Mouse (Mus musculus): ENCODE results near the gene Mien1. TPM values are rescaled to one million over a fixed set of nuclear protein-coding genes. Genes with fewer than 3 reads are reported as not detected.

The Mien1 gene
- 100 to 1,000 TPM; 104 to 110 TPM for total RNA-seq (2021)
- long read RNA-seq, experiment 1, transcript Mien1-201 (4 exons, 747 nt): major isoform, 41 of 51 reads
- long read RNA-seq, experiment 1, partial matches to known transcripts: 10 of 51 reads
- long read RNA-seq, experiment 1, other reads (novel, unspliced or antisense): 0 of 51 reads
- long read RNA-seq, experiment 2, transcript Mien1-201 (4 exons, 747 nt): major isoform, 57 of 71 reads
- long read RNA-seq, experiment 2, partial matches to known transcripts: 13 of 71 reads
- long read RNA-seq, experiment 2, other reads (novel, unspliced or antisense): 1 of 71 reads

DNA sequence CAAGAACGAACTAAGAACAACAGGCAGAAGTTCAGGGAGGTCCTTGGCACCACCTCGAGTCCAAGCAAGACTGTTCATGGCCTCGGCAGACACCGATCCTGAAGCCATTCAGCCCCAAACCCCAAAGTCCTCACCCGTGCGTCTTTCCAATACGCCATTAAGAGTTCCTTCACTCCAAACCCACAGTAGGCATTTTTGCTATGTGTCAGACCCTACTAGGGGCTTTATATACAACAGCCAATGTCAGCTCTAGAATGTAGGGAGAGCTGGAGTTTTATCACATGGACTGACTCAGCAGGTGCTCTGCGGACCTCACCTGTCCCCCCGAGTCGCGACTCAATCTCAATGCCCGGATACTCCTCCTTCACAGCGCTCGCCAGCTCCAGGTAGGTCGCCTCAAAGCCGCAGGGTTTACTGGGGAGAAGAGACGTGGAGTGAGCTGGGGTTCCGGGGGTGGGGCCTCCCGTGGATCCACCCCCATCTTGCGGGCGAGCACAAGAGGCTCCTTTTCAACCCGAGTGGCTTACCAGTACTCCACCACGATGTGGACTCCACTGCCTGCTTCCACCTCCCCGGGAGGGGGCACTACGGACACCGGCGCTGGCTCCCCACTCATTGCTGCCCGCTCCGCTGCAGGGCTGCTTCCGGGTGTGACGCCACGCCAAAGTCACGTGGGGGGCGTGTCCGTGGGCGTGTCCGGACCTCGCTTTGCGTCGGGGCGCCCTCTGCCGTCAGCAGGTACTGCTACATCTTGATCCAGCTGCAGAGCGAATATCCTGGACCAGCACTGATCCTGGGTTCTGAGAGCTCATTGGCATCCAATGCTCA lies at the start of gene Mien1:
Gene Mien1 (minus strand): TSS at position 661 of the 828 bp plus-strand sequence.
- peak; percentile 98 to 99 for DNase-seq (ENCODE audit: low spot score in 2 of 2)

DNA sequence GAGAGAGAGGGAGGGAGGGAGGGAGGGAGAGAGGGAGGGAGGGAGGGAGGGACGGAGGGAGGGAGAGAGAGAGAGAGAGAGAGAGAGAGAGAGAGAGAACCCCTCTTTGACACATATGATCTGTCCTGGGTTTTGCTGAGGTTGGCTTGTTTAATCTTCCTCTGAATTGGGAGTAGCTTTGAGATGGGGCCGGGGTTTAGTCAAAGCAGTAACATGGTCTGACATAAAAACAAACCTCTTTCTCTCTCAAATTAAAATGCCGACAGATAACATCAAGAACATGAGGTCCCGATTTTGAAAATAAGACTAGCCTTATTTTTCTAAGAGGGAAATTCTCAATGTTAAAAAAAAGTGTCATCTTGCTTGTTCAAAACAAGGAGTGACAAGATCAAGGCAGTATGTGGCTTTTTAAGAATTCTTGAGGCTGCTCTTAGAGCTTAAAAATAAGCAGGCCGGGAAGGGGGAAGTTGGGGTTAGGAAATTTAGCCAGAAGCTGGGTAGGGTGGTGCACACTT lies 48.8 kb upstream of the Mien1 start:
- no peak for DNase-seq (ENCODE audit: low spot score in 2 of 2)

DNA sequence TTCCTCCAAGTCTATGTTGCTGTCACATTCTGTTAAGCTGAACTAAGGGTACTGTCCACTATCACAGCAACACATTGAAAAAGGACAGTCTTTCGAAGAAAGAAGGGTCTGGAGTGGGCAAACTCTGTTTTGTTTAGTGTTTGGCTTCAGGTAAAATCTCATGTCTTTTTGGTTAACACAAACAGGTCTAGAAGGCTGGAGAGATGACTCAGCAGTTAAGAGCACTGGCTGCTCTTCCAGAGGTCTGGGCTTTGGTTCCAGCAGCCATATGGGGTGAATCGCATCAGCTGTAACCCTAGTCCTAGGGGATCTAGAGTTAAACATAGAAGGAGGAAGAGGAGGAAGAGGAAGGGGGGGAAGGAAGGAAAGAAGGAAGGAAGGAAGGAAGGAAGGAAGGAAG lies 47.0 kb upstream of the Mien1 start:
- no peak for DNase-seq (ENCODE audit: low spot score in 2 of 2)

GRCm38 (mm10) chr11:98482067-98482466 lies 43.3 kb upstream of the Mien1 start:
- DNase-seq (ENCODE audit: low spot score in 2 of 2): no peak

- no peak for DNase-seq (ENCODE audit: low spot score in 2 of 2)
These were observed 42.4 kb upstream of the Mien1 start for GRCm38 (mm10) chr11:98481231-98481630.

DNA sequence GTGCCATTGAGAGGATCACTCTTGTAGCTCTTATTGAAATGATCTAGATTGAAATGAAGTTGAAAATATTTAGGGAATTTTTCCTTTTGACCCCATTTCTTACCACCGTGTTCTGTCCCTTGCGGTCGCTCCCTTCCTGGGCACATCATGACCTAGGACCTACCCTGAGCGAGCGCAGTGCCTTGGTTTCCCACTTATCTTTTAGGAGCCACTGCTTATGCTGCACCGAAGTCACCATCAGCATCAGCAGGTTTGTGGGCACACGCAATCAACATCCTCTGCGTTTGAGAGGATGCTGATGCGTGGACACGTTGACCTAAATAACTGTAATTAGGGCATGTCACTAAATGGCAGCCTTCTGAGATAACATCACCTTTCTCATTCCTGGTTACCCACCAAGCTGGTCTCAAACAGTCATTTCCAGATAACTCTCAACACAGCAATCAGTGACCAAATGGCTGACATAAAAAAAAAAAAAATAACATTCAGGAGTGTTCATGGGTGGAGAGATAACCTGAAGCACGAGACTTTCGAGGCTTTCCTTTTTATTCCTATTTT lies 41.2 kb upstream of the Mien1 start:
- DNase-seq (ENCODE audit: low spot score in 2 of 2): no peak

DNA sequence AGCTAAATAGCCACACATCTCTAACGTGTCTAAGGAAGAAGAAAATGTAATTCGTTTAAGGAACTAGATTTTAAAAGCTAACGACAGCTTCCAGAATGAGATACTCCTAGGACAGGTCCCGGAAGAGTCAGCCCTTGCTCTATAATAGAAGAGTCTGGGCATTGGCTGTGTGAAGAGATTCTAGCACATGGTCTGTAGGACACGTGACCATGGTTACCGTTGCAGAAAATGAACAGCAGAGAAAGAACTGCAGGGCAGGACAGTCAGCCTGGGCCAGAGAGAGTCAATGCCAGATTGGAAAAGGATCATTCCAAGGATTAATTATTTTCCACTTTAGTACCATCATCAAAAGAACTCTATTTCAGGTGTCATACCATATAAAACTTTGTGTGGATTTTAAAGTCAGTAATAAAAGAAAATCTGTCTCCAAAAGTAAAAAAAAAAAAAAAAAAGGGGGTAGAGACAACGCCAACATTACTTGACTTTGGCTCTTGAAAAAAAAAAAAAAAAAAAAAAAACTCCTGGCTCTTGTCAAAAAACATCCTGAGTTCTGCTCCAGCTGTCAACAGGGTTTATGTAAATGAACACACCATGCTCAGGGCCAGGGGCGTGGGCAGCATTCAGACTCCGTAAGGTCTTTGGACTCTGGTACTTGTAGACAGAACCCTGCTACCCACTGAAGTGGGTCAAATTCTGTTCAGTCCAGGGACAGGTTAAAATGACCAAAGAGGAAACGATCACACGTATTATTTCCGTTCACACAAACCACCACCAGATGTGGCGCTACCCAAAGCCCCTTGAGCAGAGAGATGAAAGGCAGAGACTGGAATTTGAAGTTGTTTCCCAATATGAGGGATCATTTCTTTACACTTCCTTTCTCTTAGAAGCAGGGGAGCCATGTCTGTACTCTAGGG lies 40.5 kb upstream of the Mien1 start:
- DNase-seq (ENCODE audit: low spot score in 2 of 2): no peak

DNA sequence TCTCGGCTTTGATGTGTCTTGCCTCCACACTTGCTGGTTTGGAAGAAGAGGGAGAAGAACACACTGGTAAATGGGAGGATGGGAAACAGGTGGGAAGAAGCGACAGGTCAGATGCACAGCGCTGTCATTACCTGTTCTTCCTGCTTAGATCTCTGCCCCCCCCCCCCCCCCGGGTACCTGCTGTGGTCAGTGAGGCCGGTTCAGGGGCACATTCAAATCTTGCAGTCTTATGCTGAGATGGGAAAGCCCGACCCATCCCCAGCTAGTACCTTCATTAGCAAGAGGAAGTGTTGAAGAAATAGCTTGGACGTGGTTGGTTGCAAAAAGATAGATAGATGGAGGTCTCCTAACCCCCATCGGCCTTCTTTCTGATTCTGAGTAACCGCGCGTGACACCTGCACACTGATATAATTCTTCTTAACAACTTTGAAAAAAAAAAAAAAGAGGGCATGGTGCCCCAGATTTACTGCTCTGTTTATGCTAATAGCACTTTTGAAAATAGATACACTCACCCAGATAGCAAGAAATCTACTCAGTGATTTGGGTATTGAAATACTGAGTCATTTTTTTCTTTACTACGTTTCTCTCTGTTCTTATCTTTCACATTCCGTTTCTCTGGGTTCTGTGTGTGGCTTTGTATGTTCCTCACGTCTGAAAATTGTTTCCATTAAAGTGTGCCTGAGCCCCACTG lies 38.4 kb upstream of the Mien1 start:
- DNase-seq (ENCODE audit: low spot score in 2 of 2): no peak

DNA sequence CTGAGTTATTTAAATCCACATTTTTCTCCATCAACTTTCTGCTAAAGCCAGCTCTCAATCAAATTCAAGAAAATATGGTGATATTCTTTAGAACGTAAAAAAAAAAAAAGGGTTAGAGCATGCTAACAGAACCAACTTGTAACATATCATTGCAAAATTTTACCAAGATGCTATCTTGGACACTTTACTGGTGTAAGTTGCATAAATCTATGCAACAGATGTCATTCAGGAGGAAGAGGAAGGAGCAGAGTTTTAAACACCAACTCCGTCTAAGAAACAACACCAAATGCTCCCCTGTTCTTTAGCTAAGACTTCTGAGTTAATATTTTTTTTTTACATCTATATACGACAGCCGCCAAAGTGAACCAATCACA lies 37.6 kb upstream of the Mien1 start:
- DNase-seq (ENCODE audit: low spot score in 2 of 2): no peak

DNA sequence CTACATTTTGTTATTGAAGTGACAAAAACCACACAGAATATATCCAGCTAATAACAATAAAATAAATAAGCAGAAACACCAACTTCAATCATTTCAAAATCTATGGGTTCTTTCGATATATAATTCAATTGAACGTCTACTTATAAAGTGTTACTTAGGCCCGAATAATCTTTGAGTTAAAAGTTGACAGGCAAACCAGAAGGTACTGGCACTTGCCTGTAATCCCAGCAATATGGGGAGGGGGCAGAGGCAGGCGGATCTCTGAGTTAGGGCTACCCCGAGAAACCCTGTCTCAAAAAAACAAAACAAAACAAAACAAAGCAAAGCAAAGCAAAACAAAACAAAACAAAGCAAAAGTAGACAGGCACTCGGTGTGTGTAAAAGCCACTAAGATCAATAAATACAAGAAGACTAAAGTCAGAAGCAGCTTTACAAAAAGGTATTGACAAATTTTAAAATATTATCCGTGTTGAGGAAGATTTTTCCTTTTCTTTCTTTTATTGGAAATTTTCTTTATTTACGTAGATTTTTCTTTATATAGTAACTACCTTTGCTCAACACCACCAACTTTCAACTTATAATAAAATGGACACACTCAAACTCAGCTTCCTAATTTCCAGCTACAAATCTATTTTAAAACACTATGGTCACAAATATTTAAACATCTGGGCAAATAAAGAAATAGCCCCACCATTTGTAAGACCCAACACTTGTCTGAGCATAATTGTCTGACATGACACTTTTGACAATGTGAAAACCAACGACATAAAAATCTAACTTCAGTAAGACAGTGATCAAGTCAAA lies 37.0 kb upstream of the Mien1 start:
- DNase-seq (ENCODE audit: low spot score in 2 of 2): no peak

GRCm38 (mm10) chr11:98474967-98475366 lies 36.2 kb upstream of the Mien1 start:
- no peak for DNase-seq (ENCODE audit: low spot score in 2 of 2)

- no peak for DNase-seq (ENCODE audit: low spot score in 2 of 2)
These were observed 35.2 kb upstream of the Mien1 start for GRCm38 (mm10) chr11:98473916-98474479.

DNA sequence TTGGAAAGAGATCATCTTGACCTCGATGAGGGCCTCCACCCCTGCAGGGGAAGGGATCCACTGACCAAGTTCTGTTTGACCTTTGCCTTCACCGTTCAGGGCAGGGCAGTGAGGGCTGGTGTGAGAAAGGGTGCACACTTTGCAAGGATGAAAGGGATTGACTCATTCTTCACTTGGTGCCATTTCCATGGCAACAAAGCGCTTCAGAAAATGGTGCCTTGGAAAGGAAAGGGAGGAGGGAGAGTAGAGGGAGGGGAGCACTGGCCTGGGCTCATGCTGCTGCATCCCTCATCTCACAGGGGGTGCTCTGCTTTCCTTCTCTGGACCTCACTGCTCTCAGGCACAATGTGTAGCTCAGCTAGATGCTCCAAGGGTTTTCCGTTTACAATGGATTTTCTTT lies 33.9 kb upstream of the Mien1 start:
- no peak for DNase-seq (ENCODE audit: low spot score in 2 of 2)

GRCm38 (mm10) chr11:98470795-98471194 lies 32.0 kb upstream of the Mien1 start:
- DNase-seq (ENCODE audit: low spot score in 2 of 2): no peak

- no peak for DNase-seq (ENCODE audit: low spot score in 2 of 2)
These were observed 31.2 kb upstream of the Mien1 start for GRCm38 (mm10) chr11:98469761-98470714.

DNA sequence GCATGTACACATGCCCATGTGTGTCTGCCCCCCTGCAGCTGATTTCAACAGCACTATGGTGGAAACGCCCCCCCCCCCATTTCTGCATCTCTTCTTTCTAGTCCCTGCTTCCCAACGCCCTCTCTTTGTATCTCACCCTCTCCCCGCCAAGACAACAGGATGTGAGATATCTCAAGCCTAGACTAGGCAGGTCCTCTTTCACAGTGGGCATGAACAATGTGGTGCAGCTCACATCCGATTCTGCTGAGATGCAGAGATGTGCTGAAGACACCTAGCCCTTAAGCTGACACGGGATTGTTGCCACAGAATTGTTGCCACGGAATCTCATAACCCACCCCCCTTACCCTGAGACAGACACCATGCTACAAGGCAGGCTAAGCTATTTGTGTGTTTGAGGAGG lies 25.7 kb upstream of the Mien1 start:
- DNase-seq (ENCODE audit: low spot score in 2 of 2): no peak

GRCm38 (mm10) chr11:98463911-98464310 lies 25.1 kb upstream of the Mien1 start:
- no peak for DNase-seq (ENCODE audit: low spot score in 2 of 2)

GRCm38 (mm10) chr11:98462255-98462654 lies 23.5 kb upstream of the Mien1 start:
- DNase-seq (ENCODE audit: low spot score in 2 of 2): no peak
